Mouse (Mus musculus): ENCODE results near the gene Klf7.

The Klf7 gene

DNA sequence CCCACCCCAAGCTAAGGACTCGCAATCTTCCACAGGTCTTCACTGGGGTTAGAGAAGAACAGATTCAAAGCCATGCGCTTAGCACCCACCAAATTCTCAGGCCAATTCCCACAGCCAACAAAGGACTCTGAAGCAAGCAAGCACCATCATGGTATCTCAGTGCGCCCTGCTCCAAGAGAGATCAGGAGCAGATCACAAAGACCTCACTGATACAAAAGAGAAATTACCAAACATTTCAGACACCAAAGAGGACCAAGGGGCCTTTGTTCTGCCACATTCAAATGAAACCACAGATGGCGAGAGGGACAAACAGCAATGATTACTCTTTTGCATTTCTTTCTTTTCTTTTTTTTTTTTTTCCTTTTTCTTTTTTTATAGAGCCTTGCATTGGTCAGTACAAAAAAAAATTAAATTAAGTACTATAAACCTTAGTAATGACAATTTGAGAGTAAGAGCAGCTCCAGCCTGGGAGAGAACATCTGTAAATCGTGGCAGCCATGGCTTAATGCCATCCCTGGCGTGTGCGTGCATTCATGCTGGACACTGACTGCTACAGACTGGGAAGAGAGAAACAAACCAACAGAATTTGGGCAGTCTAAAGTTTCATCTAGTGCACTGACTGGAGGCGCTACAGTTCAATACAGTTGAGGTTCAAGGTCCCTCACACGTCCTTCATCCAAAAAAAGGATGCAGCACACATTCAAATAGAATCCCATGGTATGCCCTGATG is 89.4 kb downstream of the Klf7 start:
- no peak for DNase-seq (ENCODE audit: low read depth, low spot score)

GRCm38 (mm10) chr1:64021986-64022385 is 100.1 kb downstream of the Klf7 start:
- no peak for DNase-seq (ENCODE audit: low read depth, low spot score)

DNA sequence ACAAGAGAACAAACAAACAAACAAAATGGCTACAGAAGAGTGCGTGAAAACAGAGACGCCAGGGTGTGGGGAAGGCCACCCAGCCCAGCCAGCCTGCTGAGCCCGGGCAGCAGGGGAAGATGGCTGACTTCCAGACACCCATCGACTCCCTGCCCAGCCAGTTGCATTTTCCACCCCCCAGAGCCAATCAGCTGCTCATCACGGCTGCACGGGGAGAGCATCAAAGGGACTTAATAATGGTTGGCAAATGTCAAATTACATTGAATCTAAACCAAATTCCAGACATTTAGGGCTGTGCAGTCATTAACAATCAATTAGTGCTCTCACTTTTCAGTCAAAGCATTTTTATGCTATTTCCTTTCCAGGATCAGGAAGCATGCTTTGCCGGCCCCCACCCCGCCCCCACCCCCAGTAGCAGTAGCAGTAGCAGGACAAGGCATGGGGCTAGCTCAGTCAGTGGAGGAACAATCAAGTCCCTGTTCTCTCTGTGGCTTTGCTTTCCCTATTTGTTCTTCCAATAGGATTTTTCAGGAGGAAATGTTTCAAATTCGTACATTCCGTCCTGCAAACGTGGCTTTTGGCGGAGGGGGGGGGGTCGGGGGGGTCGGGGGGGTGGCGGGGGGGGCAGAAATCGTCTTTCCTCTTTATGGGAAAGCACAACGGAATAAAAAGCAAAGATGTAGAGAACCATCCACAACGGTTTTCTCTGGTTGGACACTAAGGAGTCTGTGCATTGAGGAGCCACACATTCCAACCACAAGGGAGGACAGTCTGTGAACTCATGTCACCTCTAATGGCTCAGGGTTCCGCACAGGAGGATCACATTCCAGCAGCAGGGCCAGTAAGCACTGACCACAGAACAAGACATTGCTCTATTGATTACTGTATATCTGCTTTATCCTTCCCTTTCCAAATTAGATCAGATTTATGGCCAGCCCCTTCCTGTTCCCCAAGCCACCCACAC is 101.1 kb downstream of the Klf7 start:
- DNase-seq (ENCODE audit: low read depth, low spot score), result no peak

DNA sequence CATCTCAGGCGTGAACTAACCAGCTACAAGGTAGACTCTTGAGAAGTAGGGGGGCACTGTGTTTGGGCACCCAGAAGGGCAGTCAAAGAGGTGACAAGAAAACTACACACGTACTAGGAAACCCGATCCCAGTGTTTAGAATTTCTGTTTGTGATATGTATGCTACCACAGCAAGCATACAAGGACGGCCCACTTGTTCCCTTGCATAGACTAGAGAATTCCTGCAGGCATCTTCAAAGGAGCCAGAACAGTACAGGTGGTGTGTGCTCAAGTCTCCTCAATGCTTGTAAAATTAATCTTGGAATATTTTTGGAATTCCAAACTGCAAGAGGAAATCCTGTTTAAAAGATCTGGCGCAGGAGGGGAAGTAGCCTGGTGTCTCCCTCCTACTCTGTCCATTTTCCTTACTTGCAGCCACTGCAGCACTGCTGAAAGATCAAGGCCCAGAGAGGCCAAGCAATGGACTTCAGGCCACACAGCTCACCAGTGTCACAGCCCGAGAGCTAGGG is 102.9 kb downstream of the Klf7 start:
- no peak for DNase-seq (ENCODE audit: low read depth, low spot score)

DNA sequence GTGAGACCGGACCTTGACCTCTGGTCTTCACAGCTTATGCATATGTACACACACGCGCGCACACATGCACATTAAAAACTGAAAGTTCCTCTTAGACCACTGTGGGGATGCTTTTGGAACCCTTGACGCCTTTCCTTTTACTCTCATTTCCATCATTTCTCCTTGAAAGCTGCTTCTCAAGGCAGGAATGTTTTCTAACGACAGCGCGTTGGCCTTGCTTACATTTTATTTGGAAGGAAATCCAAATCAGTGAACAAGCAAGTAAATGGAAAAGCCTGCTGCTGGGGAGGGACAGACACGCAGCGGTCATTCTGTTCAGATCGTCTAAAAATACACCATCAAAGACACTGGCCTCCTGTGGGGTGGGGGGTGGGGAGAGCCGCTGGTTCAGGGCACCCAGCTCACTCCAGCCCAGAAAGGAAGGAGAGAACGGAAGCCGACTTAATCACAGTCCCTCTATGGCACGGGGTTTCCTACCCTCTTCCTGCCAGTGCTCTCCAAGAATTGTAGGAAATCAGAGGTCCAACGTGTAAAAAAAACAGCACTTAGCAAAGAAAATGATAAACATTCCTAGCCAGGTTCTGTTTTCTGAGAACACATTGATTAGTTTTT is 103.5 kb downstream of the Klf7 start:
- DNase-seq (ENCODE audit: low read depth, low spot score), result peak; percentile 9

- DNase-seq (ENCODE audit: low read depth, low spot score), result no peak
Measured at GRCm38 (mm10) chr1:64014091-64014490, 108.0 kb downstream of the Klf7 start.

DNA sequence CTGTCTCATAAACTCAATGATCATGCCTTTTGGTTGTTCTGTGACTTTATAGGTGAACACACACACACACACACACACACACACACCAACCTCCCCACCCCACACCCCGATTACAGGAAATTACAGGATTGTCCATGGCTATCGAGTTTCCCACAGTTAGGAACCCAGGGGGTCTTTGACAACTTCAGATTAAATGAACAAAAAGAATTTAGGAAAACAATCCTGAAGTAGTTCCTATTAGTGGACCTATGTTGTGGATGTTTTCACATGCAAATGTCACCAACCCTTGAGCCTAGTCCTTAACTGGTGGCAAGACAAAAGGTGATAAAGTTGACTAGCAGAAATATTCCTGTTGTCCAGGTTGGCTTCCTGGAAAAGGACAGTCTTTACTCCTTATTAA is 113.1 kb downstream of the Klf7 start:
- DNase-seq (ENCODE audit: low read depth, low spot score), result no peak

DNA sequence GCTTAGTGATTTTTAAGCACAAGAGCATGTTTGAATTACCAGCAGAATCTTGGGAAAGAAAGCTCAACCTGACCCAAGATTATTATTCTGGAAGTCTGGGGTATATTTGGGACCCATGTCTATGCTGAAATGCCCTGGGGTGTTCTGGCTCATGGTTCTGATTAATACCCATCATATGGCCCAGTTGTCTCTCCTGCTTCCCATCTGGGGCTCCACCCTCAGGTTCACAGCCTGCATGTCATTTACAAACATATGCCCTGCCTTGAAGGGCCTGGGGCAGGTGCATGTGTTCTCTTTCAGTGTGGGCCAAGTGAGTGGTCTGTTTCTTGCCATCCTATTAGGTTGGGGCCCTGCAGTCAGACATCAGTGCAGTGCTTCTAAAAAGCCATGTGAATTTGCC is 114.1 kb downstream of the Klf7 start:
- DNase-seq (ENCODE audit: low read depth, low spot score), result no peak

GRCm38 (mm10) chr1:64005194-64005593 is 116.9 kb downstream of the Klf7 start:
- no peak for DNase-seq (ENCODE audit: low read depth, low spot score)

DNA sequence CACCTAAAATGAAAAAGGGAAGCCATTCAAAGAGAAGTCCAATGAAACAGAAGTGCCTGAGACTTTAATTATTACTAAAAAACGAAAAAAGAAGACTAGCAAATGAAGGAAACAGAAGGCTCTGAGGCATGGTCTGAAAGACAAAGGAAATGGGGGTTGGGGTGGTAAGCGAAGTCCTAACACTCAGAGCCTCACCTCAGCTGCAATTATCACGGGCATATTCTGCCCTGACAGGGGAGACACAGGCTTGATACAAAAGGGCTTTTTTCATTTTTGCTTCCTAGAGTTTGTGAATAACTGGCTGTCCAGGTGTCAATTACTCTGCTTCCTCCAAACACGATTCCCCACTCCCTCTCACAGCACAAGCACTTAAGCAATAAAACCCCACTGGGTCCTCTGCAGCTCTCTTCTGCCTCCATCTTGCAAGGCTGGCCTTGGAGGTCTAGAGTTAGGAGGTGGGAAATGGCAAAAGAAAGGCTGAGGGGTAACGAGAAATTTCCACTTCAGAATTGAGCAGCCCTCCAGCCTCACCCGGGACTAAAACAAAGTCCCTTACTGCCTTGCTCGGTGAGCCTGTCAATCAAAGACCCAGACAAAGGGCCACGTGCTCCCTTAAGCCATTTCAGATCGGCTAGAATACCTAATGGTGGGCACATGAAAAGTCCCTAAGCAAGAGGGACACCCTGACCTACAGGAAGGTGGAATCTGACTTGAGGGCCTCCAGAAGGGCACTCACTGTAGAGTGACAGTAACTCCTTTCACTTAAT is 118.4 kb downstream of the Klf7 start:
- DNase-seq (ENCODE audit: low read depth, low spot score), result peak; percentile 35

DNA sequence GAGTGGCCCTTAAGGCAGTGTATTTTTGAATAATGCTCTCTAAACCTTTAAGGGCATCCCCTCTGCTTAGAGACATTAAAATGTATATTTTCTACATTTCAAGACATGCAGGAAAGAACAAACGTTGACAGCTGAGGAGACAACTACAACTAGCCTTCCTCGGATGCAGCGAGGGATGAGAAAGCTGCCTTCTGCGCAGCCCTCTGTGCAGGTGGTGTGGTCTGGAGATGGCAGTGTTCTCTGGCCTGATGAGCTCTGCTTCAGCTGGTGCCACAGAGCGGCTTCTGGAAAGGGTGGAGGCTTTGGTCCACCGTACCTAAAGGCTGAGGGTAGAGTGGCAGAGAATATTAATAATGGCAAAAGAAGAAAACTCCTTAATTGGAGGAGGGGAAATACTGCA is 120.0 kb downstream of the Klf7 start:
- no peak for DNase-seq (ENCODE audit: low read depth, low spot score)

DNA sequence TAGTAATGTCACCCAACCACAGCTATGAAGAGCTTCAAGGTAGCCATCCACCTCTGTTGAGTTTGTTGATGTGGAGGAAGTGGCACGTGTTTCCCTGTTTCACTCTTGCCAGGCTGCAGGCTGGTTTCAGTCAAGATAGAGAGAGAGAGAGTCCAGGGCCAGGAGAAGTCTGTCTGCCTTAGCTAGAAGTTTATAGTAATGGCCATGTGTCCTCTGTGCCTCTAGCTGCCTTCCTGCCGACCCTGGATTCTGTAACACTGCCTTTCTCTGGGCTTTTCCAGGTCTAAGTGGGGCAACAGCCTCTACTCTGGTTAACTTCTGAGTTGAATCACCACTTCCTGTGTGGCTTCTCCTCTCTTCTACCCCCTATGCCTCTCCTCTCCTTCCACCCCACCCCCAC is 121.5 kb downstream of the Klf7 start:
- DNase-seq (ENCODE audit: low read depth, low spot score), result peak; percentile 62

- DNase-seq (ENCODE audit: low read depth, low spot score), result no peak
Measured at GRCm38 (mm10) chr1:63999481-63999880, 122.6 kb downstream of the Klf7 start.

GRCm38 (mm10) chr1:63998901-63999300 is 123.2 kb downstream of the Klf7 start:
- no peak for DNase-seq (ENCODE audit: low read depth, low spot score)

DNA sequence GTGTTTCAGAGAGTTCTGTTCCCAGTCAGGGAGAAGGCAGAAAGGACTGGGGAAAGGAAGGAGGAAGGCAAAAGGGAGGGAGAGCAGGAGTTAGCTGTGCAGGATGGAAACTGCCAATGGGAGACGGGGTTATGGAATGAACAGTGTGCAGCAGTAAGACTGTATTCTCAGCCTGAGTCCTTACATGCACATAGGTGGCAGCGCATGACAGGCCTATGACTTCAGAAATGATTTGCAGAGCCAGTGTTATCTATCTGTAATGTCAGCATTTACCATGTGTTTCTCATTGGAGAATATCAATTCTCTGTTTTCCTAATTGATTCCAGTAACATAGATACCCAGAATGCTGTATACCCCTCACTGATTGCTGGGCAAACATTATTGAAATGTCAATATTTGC is 123.9 kb downstream of the Klf7 start:
- DNase-seq (ENCODE audit: low read depth, low spot score), result peak; percentile 19

DNA sequence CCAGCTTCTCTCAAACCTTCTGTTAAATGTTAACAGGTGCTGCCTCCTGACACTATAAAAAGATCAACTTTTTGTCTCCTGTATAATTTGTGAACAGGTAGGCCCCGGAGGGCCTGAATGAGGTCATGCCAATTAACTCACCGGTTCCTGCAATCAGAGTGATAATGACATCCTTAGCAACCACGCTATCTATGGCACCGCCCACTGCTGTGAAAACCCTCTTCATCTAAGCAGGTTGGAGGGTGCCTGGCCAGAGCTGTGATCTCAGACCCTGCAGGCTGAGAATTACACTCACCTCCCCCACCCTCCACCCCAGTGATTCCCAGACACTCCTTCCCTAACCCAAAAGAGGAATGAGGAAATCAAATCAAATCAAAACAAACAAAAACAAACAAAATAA is 126.3 kb downstream of the Klf7 start:
- DNase-seq (ENCODE audit: low read depth, low spot score), result peak; percentile 25

DNA sequence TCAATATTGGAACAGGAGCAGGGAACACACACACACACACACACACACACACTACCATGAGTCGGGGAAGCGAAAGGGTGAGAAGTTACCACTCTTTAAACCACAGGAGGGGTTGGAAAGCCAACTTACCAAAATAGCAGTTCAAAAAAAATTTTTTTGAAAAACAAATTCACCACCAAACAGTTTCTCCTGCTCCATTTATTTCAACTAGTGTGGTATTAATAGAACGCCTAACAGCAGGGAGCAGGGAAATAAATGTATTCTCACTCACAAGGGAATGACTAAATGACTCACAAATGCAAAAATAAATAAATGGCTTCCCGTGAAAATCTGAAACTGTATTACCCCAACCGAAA is 127.0 kb downstream of the Klf7 start:
- DNase-seq (ENCODE audit: low read depth, low spot score), result no peak

GRCm38 (mm10) chr1:63994248-63995136 is 127.6 kb downstream of the Klf7 start:
- DNase-seq (ENCODE audit: low read depth, low spot score), result no peak

DNA sequence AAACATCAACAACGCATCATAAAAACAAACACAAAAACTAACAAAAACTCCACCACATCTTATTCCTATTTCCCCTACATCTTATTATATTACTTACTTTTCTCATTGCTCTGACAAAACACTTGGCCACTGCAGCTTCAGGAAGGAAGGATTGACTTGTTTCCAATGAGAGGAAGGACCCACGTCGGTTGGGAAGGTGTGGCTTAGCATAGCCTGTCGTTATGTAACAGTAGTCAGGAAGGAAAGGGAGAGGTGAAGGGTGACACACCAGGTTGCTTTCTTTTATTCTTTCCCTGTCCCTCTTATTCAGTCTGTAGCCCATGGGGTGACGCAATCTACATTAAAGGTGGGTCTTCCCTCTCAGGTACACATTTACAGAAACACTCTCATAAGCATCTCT is 129.6 kb downstream of the Klf7 start:
- no peak for DNase-seq (ENCODE audit: low read depth, low spot score)

- DNase-seq (ENCODE audit: low read depth, low spot score), result no peak
Measured at GRCm38 (mm10) chr1:63990416-63990815, 131.7 kb downstream of the Klf7 start.

DNA sequence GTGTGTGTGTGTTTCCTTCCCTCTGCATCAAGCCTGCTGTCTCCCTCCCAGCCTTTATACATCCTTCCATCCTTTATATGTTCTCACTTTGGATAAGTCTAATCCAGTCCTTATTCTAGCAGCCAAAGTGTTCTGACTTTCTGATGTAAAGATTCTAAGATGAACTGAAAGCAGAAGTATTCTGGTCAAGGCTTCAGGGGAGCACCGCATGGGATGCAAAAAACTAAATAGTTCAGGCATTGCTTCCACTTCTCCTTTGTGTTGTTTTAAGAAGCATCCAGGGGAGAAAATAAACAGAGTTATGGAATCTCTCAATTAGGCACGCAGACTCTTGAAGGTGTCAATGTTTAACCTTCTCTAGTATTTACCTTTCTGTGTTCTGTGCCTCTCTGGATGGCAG is 141.3 kb downstream of the Klf7 start:
- no peak for DNase-seq (ENCODE audit: low read depth, low spot score)
